Mouse (Mus musculus): ENCODE measurements around the gene Gm21897.
"Not testable (repeated sequence)": the region's sequence is repeated elsewhere in the genome, so short reads cannot be mapped to it uniquely, and the experiment has no call there.

Gm21897 gene

GRCm38 (mm10) chr16:15317158-15317557 lies at the start of gene Gm21897:
Gm21897 (plus strand) TSS chr16:15317458.
- in situ Hi-C loops (cut with MboI, MseI) = not testable (repeated sequence)

DNA sequence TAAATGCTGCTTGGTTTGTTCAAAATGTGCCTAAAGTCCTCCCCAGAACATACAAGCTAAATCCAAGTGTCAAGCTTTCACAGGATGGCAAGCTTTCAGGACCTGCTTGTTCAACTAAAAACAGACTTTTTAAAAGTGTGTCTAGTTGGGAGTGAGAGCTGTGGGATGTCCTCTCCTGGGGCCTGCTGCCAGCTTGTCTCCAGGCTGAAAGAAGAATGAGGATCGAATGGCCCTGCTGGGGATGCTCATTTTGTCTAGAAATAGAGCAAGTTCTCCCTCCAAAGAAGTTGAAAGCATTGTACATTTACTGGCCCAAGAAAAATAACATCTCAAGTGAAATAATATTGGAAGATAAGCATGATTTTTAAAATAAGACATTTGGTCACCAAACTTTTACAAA lies 45.0 kb upstream of the Gm21897 start:
- in situ Hi-C loops (cut with MboI, MseI) = loop anchor here in 1 of 2 experiments (5.0 kb wide), 1 partner anchor 230 kb away; no protein-coding TSS in a partner anchor

DNA sequence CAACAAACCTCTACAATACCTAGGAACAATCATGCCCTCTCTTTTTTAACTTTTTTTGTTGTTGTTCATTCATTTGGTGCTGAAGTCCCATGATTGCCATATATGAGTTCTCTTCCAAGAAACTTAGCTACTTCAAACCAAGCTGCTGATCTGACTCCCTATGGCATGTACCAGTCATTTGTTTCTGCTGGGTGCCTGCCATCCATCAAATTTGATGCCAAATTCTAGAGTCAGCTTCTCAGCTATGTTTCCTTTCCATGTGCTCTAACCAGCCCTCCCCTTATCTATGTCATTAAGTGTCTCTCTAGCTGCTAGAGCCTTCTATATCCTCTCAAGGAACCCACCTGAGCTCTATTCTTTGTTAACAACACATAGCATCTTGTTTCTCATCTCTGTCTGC lies 39.8 kb upstream of the Gm21897 start:
- in situ Hi-C loops (cut with MboI, MseI) = loop anchor here in 1 of 2 experiments (5.0 kb wide), 1 partner anchor 35 kb away; no protein-coding TSS in a partner anchor

GRCm38 (mm10) chr16:15293041-15293440 lies 24.2 kb upstream of the Gm21897 start:
- in situ Hi-C loops (cut with MboI, MseI) = no loop called here

- in situ Hi-C loops (cut with MboI, MseI) = no loop called here
These were observed 23.0 kb upstream of the Gm21897 start for GRCm38 (mm10) chr16:15294289-15294688.

DNA sequence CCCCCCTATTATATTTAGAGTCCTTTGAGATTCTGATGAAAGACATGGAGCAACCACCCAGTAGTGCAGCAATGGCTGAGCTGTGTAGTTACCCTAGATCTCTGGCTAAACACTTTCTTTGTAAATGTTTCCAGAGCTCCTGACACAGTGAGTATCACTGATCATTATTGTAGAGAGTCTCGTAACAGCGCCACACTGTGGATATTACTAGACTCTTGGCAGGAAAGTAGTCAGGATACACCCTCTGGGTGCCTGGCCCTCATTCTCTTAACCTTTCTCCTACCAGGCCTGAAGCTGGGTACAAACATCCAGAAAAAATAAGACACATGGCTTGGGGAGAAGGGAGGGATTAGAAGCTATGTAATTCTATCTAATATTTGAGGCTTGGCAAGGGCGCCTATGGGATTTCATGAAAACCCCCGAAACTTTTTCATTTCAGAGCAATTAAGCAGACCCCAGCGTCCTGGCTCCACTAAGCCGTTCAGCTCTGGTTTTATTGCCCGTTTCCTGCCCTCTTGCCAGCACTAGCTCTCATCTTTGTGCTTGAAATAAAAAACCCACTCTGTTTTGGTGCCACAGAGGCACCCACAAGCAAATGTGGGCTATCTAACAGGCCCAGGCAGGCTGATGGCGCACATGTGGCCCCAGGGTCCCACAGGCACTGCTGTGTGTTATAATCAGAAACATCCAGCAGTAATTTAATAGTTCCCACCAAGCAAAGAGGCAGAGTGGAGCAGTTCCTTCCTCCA lies 22.2 kb upstream of the Gm21897 start:
- in situ Hi-C loops (cut with MboI, MseI) = loop anchor here (5.0 kb wide), 3 partner anchors 78 to 577 kb away; no protein-coding TSS in a partner anchor

GRCm38 (mm10) chr16:15334526-15334925 lies 17.3 kb downstream of the Gm21897 start:
- in situ Hi-C loops (cut with MboI, MseI) = no loop called here

DNA sequence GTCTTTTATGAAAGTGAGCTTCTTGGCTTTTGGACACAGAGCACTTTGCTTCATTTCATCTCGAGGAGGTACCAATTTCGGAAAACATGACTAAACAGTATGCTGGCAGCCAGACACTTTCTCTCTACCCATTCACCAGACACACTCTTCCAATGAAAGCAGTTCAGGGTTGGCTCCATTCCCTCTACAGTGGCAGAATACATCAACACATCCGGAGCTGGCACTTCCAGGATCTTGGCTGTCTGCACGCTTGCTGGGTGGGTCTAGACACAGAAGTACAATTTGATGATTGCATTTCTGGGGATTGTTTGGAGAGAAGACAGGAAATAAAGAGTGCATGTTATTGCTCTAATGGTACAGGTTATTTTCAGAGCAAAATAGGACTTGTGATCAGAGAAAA lies 21.8 kb downstream of the Gm21897 start:
- in situ Hi-C loops (cut with MboI, MseI) = no loop called here

DNA sequence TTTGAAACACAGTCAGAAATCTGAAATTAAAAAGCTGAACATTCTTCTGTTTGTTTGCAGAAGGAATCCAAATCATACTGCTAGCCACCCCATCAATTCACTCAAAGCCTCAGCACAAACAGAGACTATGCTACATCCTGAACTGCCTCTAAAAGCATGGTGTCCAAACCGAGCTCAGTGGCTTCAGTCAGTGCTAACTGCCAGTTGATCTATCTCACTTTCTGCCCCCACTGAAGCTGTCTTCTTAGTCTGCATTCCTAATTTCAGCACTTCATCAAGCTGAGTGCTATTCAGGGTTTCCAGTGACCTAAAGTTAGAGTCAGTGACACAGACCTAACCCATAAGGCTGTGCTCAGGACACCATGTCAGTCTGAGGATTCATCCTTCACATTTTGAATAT lies 28.8 kb downstream of the Gm21897 start:
- in situ Hi-C loops (cut with MboI, MseI) = no loop called here

GRCm38 (mm10) chr16:15349381-15349780 lies 32.1 kb downstream of the Gm21897 start:
- in situ Hi-C loops (cut with MboI, MseI) = no loop called here

DNA sequence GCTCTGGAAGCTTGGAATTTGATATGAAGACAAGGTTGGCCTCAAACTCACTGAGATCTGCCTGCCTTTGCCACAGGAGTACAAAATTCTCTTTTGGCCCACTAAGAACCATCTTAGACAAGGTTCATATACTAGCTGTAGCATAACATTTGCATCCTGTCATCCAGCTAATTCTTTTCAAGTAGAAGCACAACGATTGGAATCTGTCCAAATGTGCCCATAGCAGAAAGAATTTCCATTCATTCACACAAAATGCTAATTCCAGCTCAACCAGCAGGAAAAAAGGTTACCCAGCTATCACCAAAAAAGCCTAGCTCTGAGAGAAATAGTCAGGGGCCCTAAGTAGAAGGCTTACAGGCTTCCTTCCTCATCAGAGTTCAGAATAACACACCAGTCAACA lies 34.0 kb downstream of the Gm21897 start:
- in situ Hi-C loops (cut with MboI, MseI) = no loop called here

DNA sequence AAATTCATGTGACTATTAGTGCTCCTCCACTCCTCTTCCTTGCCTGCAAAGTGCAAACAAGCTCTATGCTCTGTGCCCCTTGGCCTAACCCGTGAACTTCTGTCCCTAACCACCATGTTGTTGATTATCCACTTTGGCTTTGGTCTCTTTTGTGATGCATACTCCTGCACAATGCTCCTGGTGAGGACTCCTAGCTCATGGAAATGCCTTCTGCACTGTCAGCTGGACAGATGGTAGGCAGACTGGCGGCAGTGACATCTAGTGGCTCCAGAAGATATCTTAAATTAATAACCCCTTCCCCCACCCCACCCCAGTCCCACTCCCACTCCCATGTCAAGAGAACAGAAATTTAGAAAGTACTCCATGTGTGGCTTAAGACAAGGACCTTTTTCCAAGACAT lies 35.1 kb downstream of the Gm21897 start:
- in situ Hi-C loops (cut with MboI, MseI) = no loop called here

- in situ Hi-C loops (cut with MboI, MseI) = no loop called here
These were observed 37.6 kb downstream of the Gm21897 start for GRCm38 (mm10) chr16:15354901-15355300.

DNA sequence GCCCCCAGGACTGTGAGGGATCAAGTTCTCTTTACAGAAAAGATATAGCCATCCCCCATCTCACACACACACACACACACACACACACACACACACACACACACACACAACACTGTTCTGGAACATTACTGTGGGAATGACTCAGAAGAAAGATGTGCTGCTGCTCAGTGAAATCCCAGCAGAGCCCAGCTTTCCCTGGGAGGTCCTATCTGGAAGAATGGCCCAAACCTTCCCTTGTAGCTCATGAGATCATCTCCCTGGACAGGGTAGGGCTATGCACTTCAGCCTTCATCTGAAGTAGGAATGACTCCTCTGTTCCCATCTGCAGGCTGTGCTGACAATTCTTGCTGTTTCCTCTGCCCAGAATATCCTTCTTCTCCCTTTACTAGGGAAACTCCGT lies 38.1 kb downstream of the Gm21897 start:
- in situ Hi-C loops (cut with MboI, MseI) = no loop called here

DNA sequence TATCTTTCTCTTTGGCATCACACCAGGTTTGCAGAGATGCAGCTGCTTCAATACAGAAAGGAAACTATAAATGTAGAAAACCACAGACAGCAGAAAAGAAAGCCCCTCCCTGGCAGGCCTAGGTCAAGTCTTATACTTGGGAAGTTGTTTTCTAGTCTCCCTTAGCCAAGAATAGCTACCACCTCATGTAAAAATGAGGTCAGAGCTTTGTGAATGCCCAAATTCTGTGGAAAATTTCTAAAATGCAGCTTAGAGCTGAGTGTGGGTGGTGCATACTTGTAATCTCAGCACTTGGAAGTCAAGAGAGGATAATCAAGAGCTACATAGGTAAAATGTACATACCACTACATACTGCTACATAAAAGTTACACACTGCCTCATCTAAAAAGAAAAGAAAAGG lies 40.5 kb downstream of the Gm21897 start:
- in situ Hi-C loops (cut with MboI, MseI) = no loop called here

DNA sequence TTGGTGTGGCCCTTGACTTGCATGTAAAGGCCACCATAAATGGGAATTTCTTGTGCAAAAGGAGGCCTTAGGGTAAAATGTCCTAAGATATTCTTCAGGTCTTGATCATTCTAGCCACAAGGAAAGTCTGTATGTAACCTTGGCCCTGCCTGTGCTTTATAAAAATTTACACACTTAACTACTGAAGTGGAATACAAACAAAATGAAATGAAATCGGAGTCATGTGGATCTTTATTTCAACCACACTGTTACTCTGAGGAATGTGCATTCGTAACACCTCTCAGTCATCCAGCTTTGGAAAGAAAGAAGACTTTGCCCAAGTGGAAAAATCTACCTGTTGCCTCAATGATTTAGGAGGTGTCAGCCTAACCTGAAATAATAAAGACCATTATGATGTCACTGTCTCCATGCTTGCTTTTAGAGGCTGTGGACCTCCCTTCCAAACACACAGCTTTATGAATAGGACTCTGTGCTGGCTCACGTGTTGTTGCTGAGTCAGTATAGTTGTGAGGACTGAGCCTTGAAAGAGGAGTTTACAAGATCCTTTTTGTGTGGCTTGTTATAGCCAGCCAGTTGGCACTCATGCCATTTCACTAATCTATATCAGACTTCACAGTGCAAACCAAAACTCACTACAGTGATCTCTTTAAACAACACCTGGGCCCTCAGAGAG lies 42.0 kb downstream of the Gm21897 start:
- in situ Hi-C loops (cut with MboI, MseI) = no loop called here

- in situ Hi-C loops (cut with MboI, MseI) = no loop called here
These were observed 43.6 kb downstream of the Gm21897 start for GRCm38 (mm10) chr16:15360825-15361224.

All from T-helper 17 cell (primary cell).